Mouse (Mus musculus) cerebellum, adult 11-12 months (tissue): ENCODE measurements around the gene Gm48552.

Source experiments
- DNase-seq: peaks from one replicate; pipeline ENCODE4 v3.0.0; 2022

Gm48552 gene

DNA sequence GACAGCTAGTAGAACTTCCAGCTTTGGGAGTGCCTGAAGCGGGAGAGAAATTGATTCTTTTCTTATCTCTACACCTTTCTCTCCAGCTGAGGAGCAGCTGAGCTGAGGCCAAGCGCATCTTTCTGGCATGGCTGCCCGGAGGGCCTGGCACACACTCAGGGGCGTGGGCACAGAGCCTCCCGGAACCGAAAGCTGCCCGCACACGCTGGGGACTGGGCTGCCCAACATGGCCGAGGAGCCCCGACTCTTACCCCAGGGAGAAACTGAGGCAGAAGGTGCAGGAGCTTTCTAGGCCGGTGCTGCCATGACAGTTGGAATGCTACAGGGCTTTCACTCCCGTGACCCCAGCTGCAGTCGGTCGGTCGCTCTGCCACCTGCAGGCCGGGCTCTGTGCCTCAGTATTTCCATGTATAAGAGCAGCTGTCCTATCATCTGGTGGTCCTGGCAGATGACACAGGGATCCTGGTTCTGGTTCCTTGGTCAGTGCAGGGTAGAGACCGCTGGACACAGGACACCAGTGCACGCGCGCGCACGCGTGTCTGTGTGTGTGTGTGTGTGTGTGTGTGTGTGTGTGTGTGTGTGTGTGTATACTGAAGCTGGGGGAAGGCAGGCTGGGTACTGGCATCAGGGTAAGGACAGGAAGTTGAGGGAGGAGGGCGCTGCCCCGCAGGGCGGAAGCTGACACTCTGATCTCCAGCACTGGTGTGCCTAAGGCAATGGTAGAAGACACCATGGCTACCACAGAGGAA is 44.9 kb downstream of the Gm48552 start:
- peak; percentile 74 for DNase-seq

DNA sequence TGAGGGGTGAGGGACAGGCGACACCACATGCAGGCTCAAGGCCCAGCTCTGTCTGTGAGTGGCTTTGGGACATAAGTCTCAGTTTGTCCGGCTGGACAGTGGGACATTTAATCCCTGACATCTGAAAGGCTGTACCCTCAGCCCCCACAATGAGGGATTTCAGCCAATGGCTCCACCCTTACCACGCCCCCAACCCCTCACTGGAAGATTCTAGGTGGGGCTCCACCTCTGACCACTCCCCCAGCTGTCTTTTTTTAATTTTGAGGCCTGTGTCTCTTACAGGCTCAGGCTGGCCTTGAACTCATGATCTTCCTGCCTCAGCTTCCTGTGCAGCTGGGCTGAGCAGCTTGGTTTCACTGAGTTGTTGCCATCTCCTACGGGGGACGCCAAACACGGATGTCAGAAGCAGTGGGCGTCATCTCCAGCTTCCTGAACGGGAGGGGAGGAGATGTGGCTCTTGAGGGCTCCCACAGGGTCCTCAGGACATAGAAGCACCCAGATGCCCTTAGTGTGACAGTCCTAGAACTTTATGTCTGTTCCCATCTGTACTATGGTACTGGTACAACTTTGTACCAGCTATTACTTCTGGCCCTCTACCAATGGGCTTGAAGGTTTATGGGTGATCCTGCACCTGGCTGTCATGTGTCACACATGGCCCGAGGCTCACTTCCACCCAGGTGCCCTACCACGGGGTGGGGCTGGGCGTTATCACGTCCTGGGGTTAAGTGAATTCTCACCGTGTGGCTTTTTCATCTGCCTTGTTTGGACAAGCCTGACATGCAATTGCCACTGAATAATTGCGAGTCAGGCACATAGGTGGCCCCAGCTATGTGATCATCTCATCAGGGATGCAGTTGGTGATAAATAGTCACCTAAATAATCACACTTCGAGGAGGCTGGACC is 45.8 kb downstream of the Gm48552 start:
- DNase-seq, result peak; percentile 63

- DNase-seq, result peak; percentile 89
Observed at GRCm38 (mm10) chr10:81435436-81435835, 46.6 kb downstream of the Gm48552 start.
